Mouse (Mus musculus) kidney, adult 18-20 months (tissue): ENCODE measurements at regions not wholly inside any gene's neighbourhood (a gene's known extent, or its start where the extent isn't known, plus 50 kb on each side); places are given as distances from the start of the nearest gene placed in this dataset.

Source experiments
- DNase-seq: peaks from one replicate; pipeline ENCODE4 v3.0.0; 2021

DNA sequence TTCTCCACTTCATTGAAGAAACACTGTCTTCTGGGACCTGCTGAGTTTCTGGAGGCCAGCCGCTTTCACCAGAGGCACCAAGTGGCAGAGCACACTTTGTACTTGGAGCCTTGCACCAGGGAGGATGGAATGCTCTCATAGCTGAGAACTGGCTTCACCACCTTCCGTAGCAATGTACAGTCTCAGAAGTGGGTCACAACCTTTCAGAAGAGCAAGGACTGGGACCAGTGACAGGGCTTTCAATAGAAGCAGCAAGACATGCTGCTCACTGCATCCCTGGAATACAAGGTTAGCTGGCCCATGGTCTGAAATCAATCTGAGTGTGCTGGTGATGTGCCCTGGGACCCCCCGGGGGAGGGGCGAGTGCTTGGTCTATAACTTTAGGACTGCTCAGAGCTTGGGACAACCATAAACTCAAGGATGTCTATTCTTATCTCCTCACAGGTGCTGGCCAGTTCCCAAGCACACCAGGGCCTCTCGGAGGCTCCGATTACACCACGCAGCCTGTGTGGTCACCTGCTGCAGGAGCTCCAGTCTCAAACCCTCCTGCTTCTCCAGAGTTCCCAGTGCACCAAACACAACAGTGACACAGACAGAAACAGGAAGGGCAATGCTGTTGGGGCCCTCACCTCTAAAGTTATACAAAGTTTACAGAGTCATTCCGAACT lies 114.4 kb upstream of the Tmem45b start:
- no peak for DNase-seq

DNA sequence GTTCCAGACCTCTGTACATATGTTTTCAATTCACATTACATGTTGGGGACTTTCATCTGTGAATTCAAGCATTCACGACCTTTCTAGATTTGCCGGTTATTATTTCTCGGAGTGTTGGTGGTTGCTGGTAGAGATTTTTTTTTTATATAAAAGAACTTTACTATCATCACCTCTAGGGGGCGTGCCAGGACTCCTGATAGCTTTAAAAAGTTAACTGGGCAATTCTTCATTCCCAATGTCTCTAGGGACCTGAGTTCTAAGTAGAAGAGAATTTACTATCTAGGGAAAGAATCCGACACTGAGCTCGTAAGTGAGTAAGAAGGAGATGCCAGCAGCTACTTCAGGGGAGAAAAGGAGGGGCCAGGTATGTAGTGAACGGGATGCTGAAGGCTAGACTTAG lies 112.8 kb upstream of the Tmem45b start:
- peak; percentile 26 for DNase-seq

DNA sequence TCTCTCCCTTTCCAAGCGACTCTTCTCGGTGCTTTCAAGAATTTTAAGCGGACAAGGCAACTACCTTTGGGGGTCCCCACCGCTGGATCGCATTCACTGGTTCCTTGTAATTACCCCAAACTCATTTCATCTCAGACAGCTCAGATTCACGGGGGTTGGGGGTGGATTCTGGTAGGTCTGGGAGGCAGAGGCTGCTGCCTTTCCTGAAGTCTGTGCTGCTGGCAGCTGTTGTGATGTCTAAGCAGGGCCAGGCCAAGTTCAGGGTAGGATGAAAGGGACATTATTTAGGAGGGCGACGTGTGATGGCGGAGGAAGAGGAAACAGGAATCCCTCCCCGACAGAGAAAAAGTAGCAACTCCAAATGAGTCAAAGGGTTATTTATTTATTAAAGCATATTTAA lies 102.8 kb upstream of the Tmem45b start:
- DNase-seq = no peak

DNA sequence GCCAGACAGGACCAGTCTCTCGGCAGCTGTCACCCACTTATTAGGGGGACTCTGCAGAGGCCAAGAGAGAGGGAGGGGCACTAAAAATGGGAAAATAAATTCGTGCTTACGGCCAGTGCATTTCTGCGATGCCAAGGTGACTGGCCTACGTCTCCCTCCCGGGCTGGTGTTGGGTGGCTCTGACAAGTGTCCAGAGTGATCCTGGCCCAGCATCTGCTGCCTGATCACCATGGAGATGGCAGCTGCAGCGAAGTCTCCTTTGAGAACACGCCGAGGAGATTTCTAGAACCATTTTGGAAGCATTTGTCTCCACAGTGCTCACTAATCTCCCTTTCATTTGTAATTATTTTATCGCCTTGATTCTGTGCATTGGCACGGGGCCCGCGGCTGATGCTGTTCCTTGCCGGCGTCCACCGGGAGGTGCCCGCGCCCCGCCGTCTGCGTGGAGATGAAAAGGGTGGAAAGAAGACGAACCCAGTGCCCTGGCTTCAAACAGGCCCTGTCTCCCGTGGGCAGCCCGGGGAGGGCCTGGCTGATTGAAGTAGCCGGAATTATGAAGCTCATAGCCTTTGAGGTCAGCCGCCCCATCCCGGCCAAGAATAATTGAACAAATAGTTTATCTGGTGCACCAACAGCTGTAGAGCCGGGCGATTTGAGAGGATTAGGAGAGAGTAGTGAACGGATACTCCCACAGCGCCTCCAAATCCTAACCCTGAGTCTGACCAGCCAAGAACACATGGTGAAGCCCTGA lies 102.2 kb upstream of the Tmem45b start:
- DNase-seq = no peak

DNA sequence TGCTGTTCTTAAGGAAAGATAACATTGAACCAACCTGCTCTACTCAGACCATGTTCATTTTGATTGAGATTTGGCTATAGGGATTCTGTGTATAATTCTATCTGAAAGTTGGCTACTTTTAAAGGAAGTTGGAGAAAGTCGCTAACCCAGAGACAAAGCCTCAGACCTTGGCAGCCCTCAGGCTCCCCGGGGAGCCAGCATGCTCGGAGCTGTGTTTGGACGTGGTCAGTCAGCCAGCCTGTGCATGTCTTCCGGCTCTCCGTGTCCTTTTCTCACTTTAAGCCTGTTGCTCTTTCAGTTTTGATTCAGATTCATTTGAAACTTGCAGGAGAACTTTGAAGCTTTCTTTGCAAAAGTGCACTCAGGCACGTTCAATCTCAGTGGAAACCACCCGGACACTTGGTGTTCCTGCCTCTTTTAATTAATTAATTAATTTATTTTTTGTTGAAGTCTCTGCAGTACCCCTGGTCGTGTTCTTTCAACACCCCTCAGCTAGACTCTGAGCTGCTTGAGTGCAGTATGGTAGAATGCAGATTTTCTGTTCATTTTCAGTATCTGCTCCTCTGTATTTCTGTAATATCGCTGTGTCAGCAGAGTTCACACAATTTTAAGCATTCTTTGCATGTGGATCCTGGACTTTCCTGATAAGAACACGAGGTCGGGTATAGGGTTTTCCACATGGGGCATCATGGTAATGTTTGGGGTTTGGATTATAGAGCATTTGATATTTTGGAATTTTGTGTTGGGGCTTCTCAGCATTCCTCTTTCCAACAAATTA lies 100.9 kb upstream of the Tmem45b start:
- peak; percentile 15 for DNase-seq

DNA sequence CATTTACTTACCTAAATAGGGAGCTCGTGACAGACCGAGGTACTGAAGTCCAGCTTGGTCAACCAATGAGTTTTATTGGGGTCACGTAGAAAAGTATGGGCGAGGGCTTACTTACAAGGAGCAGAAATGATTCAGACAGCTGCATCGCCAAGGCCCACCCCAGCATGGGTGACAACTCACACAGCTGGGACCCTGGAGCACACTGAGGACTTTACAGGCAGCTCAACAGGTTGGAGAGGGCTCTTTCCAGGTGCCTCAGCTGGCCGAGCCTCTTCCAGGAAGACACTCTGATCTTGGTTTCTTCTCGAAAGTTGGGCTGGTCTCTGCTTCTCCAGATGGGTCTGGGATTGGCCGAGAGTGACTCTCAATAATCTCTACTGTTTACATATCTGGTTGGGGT lies 99.3 kb upstream of the Tmem45b start:
- DNase-seq = no peak

DNA sequence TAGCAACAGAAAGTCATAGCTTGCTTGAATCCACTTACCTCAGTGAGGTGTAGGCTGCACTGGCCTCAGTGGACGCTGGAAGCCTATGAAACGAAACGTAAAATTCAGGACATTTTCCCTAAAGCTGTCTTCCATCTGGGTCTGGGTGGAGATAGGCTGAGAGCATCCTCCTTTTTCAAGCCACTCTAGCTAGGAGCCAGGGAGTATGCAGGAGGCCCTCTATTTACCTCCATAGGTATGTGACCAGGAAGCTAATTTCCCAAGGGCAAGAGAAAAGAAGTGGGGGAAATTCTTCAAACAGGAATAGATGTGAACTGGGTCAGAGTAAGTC lies 95.9 kb upstream of the Tmem45b start:
- no peak for DNase-seq

DNA sequence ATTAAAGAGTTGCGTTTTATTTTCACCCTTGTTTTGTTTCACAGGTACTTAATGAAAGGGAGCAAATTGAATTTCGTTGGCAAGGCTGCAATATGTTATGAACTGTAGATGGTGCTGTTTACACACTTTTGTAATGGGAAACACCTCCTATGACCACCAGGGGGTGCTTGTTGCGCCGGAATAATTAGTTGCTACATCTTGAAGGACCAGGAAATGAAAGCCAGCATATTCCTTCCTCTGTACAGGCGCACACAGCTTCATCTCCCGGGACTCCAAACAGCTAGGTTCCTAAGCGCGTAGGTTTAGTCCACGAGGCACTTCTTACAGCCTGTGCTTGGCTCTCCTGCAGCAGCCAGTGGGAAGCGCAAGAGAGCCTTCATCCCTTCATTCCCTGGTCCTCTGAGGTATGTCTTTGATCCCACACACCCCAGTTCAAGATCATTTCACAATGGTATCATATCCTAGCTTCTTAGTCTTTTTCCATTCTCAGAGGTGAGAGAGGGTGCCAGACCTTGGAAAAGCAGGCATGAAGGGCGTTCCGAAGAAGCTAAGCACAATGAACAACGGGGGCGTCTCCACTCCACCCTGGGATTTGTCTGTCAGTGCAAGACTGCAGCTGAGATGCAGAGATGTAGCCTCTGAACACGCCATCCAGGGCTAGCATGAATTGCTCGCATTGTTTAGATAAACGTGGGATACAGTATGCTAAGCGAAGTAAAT lies 95.4 kb upstream of the Tmem45b start:
- DNase-seq = peak; percentile 79

DNA sequence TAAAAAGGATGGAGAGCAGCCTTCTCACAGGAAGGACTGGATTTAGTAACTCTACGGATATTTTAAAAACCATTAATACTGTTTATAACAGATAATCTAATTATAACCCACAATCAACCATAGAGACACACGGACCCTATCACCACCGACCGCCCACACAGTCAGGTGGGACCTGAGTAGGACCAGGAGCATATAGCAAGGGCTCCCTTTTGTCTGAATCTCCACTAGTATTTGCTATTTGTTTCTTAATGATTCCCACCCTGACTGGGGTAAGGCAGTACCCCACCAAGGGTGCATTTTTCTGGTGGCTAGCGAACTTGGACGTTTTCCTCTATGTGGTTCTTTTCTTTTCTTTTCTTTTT lies 79.4 kb upstream of the Tmem45b start:
- DNase-seq = no peak

DNA sequence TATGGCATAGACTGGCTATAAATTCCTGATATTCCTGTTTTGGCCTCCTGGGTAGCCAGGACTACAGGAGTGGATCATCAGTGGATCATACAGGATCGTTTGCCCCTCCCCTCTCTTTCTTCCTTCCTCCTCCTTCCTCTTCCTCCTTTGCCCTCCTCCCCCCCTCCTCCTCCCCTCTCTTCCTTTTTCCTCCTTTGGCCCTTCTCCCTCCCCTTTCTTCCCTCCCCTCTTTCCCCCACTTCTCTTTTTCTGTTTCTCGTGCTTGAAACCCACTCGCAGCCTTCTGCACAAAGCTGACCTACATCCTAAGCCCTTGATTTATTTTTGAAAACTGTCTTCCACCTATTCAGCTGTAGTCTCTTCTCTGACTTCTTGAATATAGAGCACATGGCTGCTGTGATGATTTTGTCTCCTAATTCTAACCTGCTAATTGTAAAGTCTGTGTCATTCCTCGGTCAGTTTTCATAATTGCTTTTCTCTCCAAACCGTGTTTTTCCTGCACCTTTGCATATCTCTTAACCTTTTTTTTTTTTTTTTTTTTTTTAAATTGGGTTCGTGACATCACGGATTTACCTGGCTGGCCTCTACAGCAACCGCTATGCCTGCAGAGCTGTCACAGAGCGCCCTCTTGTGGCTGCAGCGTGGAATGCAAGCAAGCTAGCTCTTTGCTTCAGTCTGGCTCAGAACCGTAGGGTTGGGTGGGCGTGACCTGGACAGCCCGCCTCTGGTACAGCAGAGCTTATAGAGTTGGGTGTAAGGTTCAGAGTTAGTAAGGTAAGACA lies 78.8 kb upstream of the Tmem45b start:
- DNase-seq = peak; percentile 82

DNA sequence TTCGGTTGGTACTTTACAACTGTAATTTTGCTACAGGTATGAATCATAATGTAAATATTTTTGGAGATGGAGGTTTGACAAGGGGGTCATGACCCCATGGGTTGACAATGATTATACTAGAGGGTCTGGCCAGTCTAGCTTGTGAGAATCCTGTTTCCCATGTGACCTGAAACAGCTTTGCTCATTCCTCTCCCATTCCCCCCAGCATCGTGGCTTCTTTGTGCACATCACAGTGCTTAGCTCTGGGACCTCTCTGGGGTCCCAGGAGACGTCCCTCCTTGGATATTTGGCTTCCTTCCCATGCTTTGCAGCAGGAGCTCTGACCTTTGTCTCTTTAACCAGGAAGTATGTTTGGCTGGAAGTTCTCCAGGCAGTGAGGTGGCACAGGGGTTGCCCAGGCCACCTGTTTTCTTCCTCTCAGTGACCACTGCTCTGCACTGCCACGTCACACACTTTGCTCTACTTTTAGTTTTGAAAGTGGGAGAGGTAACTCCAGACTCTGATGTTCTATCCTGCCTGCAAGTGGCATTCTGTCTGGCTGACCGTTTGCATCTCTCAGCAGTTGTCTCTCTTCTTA lies 77.4 kb upstream of the Tmem45b start:
- DNase-seq = peak; percentile 43

DNA sequence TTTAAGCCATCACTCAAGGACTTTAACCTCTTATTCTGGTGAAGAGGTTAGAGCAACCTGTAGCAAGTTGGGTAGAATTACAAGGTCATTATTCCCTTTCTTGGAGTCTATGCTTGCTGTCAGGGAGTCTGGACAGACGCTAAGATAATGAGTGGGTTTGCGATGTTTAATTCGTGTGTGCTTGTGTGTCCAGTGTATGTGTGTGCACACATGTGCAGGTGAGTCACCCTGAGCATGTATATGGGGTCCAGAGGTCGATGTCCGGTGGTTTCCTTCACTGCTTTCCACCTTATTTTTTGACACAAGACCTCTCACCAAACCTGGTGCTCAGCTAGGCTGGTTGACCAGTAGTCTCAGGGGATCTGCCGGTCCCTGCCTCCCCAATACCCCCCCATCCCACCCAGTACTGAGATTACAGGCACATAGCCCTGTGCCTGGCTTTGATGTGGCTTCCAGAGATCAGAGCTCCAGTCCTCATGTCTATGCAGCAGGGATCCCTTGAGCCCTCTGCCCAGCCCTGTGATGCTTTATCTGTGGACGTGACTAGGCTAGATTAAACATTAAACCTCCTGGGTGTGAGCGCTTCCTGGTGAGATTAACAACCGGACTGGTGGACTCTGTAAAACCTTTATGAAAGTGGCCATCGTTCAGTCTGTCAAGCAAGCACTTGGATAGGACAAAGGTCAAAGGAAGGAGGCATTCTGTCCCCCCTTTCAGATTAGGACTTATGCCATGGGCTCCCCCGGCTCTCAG lies 74.4 kb upstream of the Tmem45b start:
- DNase-seq = peak; percentile 40

DNA sequence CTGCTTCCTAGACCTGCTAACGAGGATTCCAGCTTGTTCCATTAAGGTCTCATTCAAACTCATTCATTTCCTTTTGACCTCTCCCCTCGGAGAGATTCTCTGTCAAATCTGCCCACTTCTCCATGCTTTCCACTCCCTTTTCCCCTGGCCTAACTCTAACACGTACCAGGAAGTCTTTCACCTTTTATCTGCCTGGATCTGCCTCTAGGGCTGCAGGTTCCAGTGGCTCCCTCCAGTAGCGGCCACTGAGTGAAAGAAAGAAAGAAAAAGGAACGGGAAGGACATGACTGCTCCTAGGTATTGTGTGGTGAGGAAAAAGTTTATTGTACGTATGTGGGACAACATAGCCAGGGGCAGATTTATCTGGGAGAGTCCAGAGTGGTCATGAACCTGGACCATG lies 64.8 kb upstream of the Tmem45b start:
- DNase-seq = no peak

DNA sequence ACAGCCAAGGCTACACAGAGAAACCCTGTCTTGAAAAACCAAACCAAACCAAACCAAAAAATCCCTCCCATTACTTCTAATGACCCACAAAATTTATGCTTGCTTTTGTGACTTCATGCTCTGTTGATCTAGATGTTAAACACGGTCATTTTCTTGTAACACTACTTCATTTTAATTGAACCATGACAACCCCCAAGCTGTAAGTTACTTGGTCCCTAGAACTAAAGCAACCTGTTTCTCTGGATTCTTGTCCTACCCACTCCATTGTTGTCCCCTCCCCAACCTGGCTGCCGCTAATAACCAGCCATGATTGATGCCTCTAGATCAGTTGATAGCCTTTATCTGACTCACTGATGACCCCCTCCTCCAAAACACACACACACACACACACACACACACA lies 63.0 kb upstream of the Tmem45b start:
- no peak for DNase-seq
